Mouse (Mus musculus): ENCODE data around the gene Klrb1f. TPM values are rescaled to one million over a fixed set of nuclear protein-coding genes. Genes with fewer than 3 reads are reported as not detected.
A peak's percentile ranks its signal among the peaks of the same experiment; 100 is the strongest.
"Not testable (repeated sequence)": the region's sequence is repeated elsewhere in the genome, so short reads cannot be mapped to it uniquely, and the experiment has no call there.

Klrb1f gene
- polyA plus RNA-seq, 1 experiment from 2014 or later, result 0.51 TPM

DNA sequence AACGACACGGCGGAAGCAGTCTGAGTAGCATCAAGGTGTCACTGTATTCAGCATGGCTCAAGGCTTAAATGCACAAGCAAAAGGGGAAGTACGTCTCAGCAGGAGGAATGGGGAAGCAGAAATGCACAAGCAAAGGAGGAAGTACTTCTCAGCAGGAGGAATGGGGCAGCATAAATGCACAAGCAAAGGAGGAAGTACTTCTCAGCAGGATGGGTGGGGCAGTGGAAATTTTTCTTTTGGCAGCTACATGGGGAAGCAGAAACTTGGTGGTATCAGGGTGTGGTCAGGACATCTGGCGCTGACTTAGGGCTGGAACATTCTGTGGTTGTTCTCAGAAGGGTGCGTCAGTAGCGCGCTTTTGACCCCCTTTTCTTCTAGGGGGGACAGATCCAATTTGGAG lies 42.9 kb downstream of the Klrb1f start:
- not testable (repeated sequence) for H3K4me2 ChIP-seq (ENCODE audit: low read depth, low read length); DNase-seq (ENCODE audit: low spot score)
- 94% methylated on average over 8 of the region's 8 CpGs for WGBS

DNA sequence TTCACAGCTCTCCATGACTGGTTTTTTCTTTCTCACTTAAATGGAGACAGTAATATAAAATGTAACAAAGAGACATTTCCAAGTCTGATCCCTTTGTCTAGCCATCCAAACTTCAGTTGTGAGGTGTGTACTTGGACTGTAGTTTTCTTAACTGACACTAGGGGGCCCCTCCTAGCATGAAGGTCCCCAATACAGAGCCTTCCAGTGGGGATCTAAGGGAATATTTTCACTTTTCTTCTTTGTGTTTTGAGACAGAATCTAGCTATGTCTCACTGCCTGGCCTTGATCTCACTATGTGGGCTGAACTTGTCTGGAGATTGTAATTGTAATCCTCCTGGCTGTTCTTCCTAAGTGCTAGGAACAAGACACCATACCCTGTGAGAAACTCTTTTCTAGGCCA lies 49.5 kb downstream of the Klrb1f start:
- Histone ChIP-seq H3K36me3 (ENCODE audit: control insufficient read depth, insufficient read depth, low read length) (no peaks in the 10 kb centered on the region), H3K9ac (ENCODE audit: low read depth, low read length) (no peak overlapping the region), H3K27ac (replicated peaks; ENCODE audit: low read depth, low read length) (no peak overlapping the region), H3K9me3 (ENCODE audit: control insufficient read depth, low read length) (no peaks in the 10 kb centered on the region), H3K4me1 (ENCODE audit: control insufficient read depth, insufficient read depth, low read length) (no peaks in the 10 kb centered on the region), H3K4me3 (ENCODE audit: low read depth, low read length) (no peak overlapping the region), H3K27me3 (replicated peaks; ENCODE audit: control insufficient read depth, insufficient read depth, low read length) (no peaks in the 10 kb centered on the region), H3K4me2 (ENCODE audit: low read depth, low read length) (no peak overlapping the region)
- peak; percentile 52 for DNase-seq (ENCODE audit: low spot score)
- 0 out of 2 replicates have a peak, but pooled peaks have one; percentile 6 for ATAC-seq (ENCODE audit: low read depth)

More for the DNA sequence above, 42.9 kb downstream of the Klrb1f start:
- H3K27me3 ChIP-seq (replicated peaks; ENCODE audit: control insufficient read depth, insufficient read depth, low read length); H3K9me3 ChIP-seq (ENCODE audit: control insufficient read depth, low read length); ATAC-seq (ENCODE audit: low read depth); H3K9ac ChIP-seq (ENCODE audit: low read depth, low read length); H3K36me3 ChIP-seq (ENCODE audit: control insufficient read depth, insufficient read depth, low read length); H3K4me3 ChIP-seq (ENCODE audit: low read depth, low read length); H3K27ac ChIP-seq (replicated peaks; ENCODE audit: low read depth, low read length); H3K4me1 ChIP-seq (ENCODE audit: control insufficient read depth, insufficient read depth, low read length): not testable (repeated sequence)

DNA sequence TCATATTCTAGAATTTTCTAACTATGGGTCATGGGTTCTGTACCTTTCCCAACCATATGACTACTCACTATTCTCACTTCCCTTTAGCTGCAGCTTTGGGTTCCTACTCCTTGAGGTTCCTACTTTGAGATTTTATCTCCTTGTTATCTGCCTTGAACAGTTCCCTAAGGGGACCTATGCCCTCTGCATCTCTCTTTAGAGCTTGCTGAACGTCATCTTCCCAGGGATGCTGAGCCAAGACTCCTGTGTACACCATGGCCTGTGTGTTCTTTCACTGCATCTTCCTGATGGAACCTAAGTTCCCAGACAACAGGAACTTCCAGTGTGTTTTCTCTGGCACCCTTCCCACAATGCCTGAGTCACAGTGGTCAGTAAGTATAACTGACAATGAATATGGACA lies 52.2 kb downstream of the Klrb1f start:
- peak; percentile 23 for DNase-seq (ENCODE audit: low spot score)
- Histone ChIP-seq H3K4me3 (ENCODE audit: low read depth, low read length) (no peak overlapping the region), H3K9ac (ENCODE audit: low read depth, low read length) (no peak overlapping the region), H3K4me2 (ENCODE audit: low read depth, low read length) (no peak overlapping the region), H3K9me3 (ENCODE audit: control insufficient read depth, low read length) (no peaks in the 10 kb centered on the region), H3K27me3 (replicated peaks; ENCODE audit: control insufficient read depth, insufficient read depth, low read length) (no peaks in the 10 kb centered on the region), H3K36me3 (ENCODE audit: control insufficient read depth, insufficient read depth, low read length) (no peaks in the 10 kb centered on the region), H3K4me1 (ENCODE audit: control insufficient read depth, insufficient read depth, low read length) (no peaks in the 10 kb centered on the region), H3K27ac (replicated peaks; ENCODE audit: low read depth, low read length) (no peak overlapping the region)
- 48% methylated on average over 1 of the region's 1 CpGs for WGBS
- no peak for ATAC-seq (ENCODE audit: low read depth)

DNA sequence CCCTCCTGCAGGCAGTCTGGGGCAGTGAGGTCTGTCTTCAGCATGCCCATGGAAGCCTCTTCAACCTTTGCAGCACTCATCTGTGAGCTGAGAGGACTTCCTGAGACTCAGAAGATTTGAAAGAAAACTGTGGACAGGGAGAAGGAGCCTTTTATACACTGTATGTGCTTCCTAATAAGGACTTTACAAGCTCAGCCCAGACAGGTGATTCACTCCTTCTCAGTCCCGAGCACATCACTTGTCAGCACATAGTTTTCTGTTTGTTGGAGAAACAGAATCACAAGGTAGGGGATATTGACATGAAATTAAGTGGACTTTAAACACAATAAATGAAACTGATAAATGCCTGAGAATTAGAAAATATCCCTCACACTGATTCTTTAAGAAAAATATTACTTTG lies 55.1 kb downstream of the Klrb1f start, which contains the start of gene Clec2e:
Gene Clec2e (minus strand): TSS at position 120 of the 400 bp plus-strand sequence.
- not testable (repeated sequence) for H3K27ac ChIP-seq (replicated peaks; ENCODE audit: low read depth, low read length)

DNA sequence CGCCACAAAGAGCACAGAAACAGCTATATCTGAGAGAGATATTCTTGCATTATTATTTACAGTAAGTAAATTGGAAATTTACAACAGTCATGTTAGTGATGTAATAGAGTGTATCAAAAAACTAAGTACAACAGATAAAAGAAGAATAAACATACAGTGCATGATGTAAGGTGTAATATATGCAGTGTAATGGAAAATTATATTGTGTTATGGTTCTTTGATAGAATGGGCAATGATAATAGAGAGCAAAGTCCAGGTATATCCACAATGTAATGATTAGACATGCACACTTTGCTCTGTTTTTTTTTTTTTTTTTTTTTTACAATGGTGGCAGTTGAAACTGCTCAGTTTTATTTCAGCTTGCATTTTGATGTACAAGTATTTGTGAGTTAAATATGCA lies 55.9 kb downstream of the Klrb1f start:
- Histone ChIP-seq H3K36me3 (ENCODE audit: control insufficient read depth, insufficient read depth, low read length) (no peaks in the 10 kb centered on the region), H3K27ac (replicated peaks; ENCODE audit: low read depth, low read length) (no peak overlapping the region), H3K9me3 (ENCODE audit: control insufficient read depth, low read length) (no peaks in the 10 kb centered on the region), H3K4me1 (ENCODE audit: control insufficient read depth, insufficient read depth, low read length) (no peaks in the 10 kb centered on the region), H3K4me3 (ENCODE audit: low read depth, low read length) (no peak overlapping the region), H3K4me2 (ENCODE audit: low read depth, low read length) (no peak overlapping the region), H3K9ac (ENCODE audit: low read depth, low read length) (no peak overlapping the region), H3K27me3 (replicated peaks; ENCODE audit: control insufficient read depth, insufficient read depth, low read length) (no peaks in the 10 kb centered on the region)
- DNase-seq (ENCODE audit: low spot score) (no peak), ATAC-seq (ENCODE audit: low read depth) (no peak)
- WGBS, result 78% methylated on average over 1 of the region's 1 CpGs

More for the DNA sequence above, 55.1 kb downstream of the Klrb1f start, which contains the start of gene Clec2e:
- DNase-seq (ENCODE audit: low spot score); H3K4me1 ChIP-seq (ENCODE audit: control insufficient read depth, insufficient read depth, low read length); H3K4me3 ChIP-seq (ENCODE audit: low read depth, low read length); H3K36me3 ChIP-seq (ENCODE audit: control insufficient read depth, insufficient read depth, low read length); H3K27me3 ChIP-seq (replicated peaks; ENCODE audit: control insufficient read depth, insufficient read depth, low read length); H3K9ac ChIP-seq (ENCODE audit: low read depth, low read length); H3K4me2 ChIP-seq (ENCODE audit: low read depth, low read length); H3K9me3 ChIP-seq (ENCODE audit: control insufficient read depth, low read length); ATAC-seq (ENCODE audit: low read depth): not testable (repeated sequence)
- 60% methylated on average over 1 of the region's 1 CpGs for WGBS

DNA sequence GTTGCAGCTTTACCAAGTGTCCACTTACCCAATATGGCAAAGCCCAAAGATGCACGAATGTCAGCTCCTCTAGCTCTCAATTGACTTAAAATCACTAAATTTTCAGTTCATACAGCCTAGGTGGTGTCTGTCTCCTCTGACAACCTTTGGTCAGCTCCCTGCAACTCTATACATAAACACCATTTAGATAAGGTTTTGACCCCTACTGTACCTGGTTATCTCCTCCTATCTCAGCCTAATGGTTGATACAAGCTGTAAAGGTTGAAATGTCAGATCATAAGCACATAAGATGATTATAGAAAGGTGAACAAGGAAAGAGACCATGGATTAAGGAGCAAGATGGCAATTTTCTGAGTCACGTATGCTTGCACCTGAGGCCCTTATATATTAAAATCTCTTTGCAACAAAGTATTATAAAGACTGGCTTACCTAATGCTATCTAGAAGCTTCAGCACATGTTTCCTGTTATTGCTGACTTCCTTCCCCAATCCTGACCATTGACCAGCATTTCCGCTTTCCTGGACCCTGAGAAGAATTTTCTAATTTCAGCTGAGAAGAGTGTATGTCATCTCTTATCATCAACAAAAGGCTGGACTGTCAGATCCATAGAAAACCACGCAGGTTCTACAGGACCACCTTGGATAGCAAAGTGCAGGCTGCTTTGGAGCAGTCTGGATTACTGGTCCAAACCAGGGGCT lies 57.3 kb downstream of the Klrb1f start:
- 85% methylated on average over 4 of the region's 4 CpGs for WGBS
- Histone ChIP-seq H3K9ac (ENCODE audit: low read depth, low read length) (no peak overlapping the region), H3K4me2 (ENCODE audit: low read depth, low read length) (no peak overlapping the region), H3K36me3 (ENCODE audit: control insufficient read depth, insufficient read depth, low read length) (no peaks in the 10 kb centered on the region), H3K4me1 (ENCODE audit: control insufficient read depth, insufficient read depth, low read length) (no peaks in the 10 kb centered on the region), H3K27ac (replicated peaks; ENCODE audit: low read depth, low read length) (no peak overlapping the region), H3K9me3 (ENCODE audit: control insufficient read depth, low read length) (no peaks in the 10 kb centered on the region), H3K27me3 (replicated peaks; ENCODE audit: control insufficient read depth, insufficient read depth, low read length) (no peaks in the 10 kb centered on the region), H3K4me3 (ENCODE audit: low read depth, low read length) (no peak overlapping the region)
- ATAC-seq (ENCODE audit: low read depth), result no peak
- no peak for DNase-seq (ENCODE audit: low spot score)

Other genes starting within 250 kb of the Klrb1f start
- gene Gm44511, start 219.6 kb upstream of the Klrb1f start, polyA plus RNA-seq (2014; fragmentation: Nextera tagmentation; extraction: Ambion mirVana), result 0.42 TPM in 1 of 2 replicates, not detected in the other
- gene Klrb1b, start 219.6 kb upstream of the Klrb1f start, polyA plus RNA-seq (2014; fragmentation: Nextera tagmentation; extraction: Ambion mirVana), result 0.39 TPM in 1 of 2 replicates, not detected in the other
- gene Clec2i, start 158.3 kb upstream of the Klrb1f start, polyA plus RNA-seq (2014; fragmentation: Nextera tagmentation; extraction: Ambion mirVana), result not detected in 2 replicates
- 0.56 and 1.1 TPM in 2 replicates for gene BC035044, start 154.8 kb upstream of the Klrb1f start, polyA plus RNA-seq (2014; fragmentation: Nextera tagmentation; extraction: Ambion mirVana)
- 1.1 and 1.4 TPM in 2 replicates for gene Clec2g, start 111.5 kb upstream of the Klrb1f start, polyA plus RNA-seq (2014; fragmentation: Nextera tagmentation; extraction: Ambion mirVana)
- 0.18 TPM in 2 replicates for gene Clec2e, start 55.0 kb downstream of the Klrb1f start, polyA plus RNA-seq (2014; fragmentation: Nextera tagmentation; extraction: Ambion mirVana)
- 0.51 and 0.97 TPM in 2 replicates for gene Clec2d, start 134.7 kb downstream of the Klrb1f start, polyA plus RNA-seq (2014; fragmentation: Nextera tagmentation; extraction: Ambion mirVana)
- gene Cd69, start 229.5 kb downstream of the Klrb1f start, polyA plus RNA-seq (2014; fragmentation: Nextera tagmentation; extraction: Ambion mirVana), result 0.18 and 0.35 TPM in 2 replicates

All from embryonic facial prominence, embryonic 14.5 days (tissue).